Mouse (Mus musculus) adrenal gland, postnatal 36 days (tissue): Measurements from ENCODE around the gene Wdfy3. TPM values are rescaled to one million over a fixed set of nuclear protein-coding genes. Genes with fewer than 3 reads are reported as not detected.

Experiments used
- DNase-seq, 2 experiments: peaks; one replicate each; pipeline ENCODE4 v3.0.0; 2021; ENCODE audit warnings: mixed read lengths in 1 of 2
- total RNA-seq, 2 experiments: library from RNA; stranded (reverse); gene quantifications; 2 replicates each; pipeline ENCODE4 v1.2.3; 2021

Gene Wdfy3
- total RNA-seq, 2 experiments from 2014 or later = 41.5 to 51.1 TPM

GRCm38 (mm10) chr5:102055130-102055641 lies 14.5 kb downstream of the Wdfy3 start:
- peak in 1 of 2 experiments; percentile 9 for DNase-seq

- peak; percentile 47 to 69 for DNase-seq
Measured at GRCm38 (mm10) chr5:102054511-102055093, 15.1 kb downstream of the Wdfy3 start.

GRCm38 (mm10) chr5:102052906-102053305 lies 16.8 kb downstream of the Wdfy3 start:
- no peak for DNase-seq

GRCm38 (mm10) chr5:102052465-102052864 lies 17.3 kb downstream of the Wdfy3 start:
- no peak for DNase-seq

GRCm38 (mm10) chr5:102050677-102051076 lies 19.0 kb downstream of the Wdfy3 start:
- no peak for DNase-seq

GRCm38 (mm10) chr5:102048416-102048815 lies 21.3 kb downstream of the Wdfy3 start:
- DNase-seq = no peak

GRCm38 (mm10) chr5:102046617-102047116 lies 23.1 kb downstream of the Wdfy3 start:
- DNase-seq = no peak

GRCm38 (mm10) chr5:102045636-102046616 lies 23.8 kb downstream of the Wdfy3 start:
- peak in 1 of 2 experiments; percentile 20 for DNase-seq

GRCm38 (mm10) chr5:102045177-102045576 lies 24.5 kb downstream of the Wdfy3 start:
- no peak for DNase-seq

GRCm38 (mm10) chr5:102033281-102033680 lies 36.4 kb downstream of the Wdfy3 start:
- DNase-seq = no peak

- no peak for DNase-seq
Measured at GRCm38 (mm10) chr5:102032594-102033240, 37.0 kb downstream of the Wdfy3 start.

GRCm38 (mm10) chr5:102032191-102032590 lies 37.5 kb downstream of the Wdfy3 start:
- peak in 1 of 2 experiments; percentile 21 for DNase-seq

GRCm38 (mm10) chr5:102023376-102023775 lies 46.3 kb downstream of the Wdfy3 start:
- DNase-seq = no peak

- no peak for DNase-seq
Measured at GRCm38 (mm10) chr5:102022018-102022898, 47.5 kb downstream of the Wdfy3 start.

- no peak for DNase-seq
Measured at GRCm38 (mm10) chr5:102014235-102014634, 55.5 kb downstream of the Wdfy3 start.

GRCm38 (mm10) chr5:102013781-102014180 lies 55.9 kb downstream of the Wdfy3 start:
- DNase-seq = no peak

- no peak for DNase-seq
Measured at GRCm38 (mm10) chr5:102010961-102011360, 58.8 kb downstream of the Wdfy3 start.

- DNase-seq = no peak
Measured at GRCm38 (mm10) chr5:102009606-102010005, 60.1 kb downstream of the Wdfy3 start.

GRCm38 (mm10) chr5:102008712-102009111 lies 61.0 kb downstream of the Wdfy3 start:
- DNase-seq = no peak

- no peak for DNase-seq
Measured at GRCm38 (mm10) chr5:102006218-102006941, 63.3 kb downstream of the Wdfy3 start.

- DNase-seq = no peak
Measured at GRCm38 (mm10) chr5:102003371-102003770, 66.3 kb downstream of the Wdfy3 start.
